Mouse (Mus musculus) gastrocnemius, postnatal 4 days (tissue): Measurements from ENCODE around the gene Snrk. TPM values are rescaled to one million over a fixed set of nuclear protein-coding genes. Genes with fewer than 3 reads are reported as not detected.
"Not testable (repeated sequence)": the region's sequence is repeated elsewhere in the genome, so short reads cannot be mapped to it uniquely, and the experiment has no call there.

Experiments
- DNase-seq, 2 experiments: peaks; one replicate each; pipeline ENCODE4 v3.0.0; 2021 to 2022; ENCODE audit warnings: low spot score in 2 of 2, mixed read lengths in 2 of 2
- total RNA-seq, 2 experiments: library from RNA; stranded (reverse); gene quantifications; 2 replicates each; pipeline ENCODE4 v1.2.3; 2021

Gene Snrk
- total RNA-seq, 2 experiments from 2014 or later = 59.3 to 60.6 TPM

- no peak for DNase-seq
Observed at GRCm38 (mm10) chr9:122138371-122139029, 21.4 kb downstream of the Snrk start.

DNA sequence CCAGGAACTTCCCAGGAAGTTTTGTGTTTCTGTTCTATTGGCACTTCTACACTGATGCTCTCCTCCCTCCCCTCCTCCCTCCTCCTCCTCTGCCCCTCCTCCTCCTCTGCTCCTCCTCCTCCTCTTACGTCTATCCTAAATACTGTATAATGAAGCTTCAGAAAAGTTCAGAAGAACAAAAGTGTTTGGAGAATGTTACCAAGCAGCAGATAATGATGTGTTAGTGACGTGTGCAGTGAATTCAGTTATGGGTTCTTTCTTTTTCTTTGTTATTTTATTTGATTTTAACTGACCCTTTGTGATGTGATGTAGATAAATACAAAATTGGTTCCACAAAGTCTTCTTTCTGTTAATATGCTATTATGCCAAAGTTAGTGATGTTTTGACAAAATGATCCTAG lies 22.2 kb downstream of the Snrk start:
- DNase-seq = no peak

DNA sequence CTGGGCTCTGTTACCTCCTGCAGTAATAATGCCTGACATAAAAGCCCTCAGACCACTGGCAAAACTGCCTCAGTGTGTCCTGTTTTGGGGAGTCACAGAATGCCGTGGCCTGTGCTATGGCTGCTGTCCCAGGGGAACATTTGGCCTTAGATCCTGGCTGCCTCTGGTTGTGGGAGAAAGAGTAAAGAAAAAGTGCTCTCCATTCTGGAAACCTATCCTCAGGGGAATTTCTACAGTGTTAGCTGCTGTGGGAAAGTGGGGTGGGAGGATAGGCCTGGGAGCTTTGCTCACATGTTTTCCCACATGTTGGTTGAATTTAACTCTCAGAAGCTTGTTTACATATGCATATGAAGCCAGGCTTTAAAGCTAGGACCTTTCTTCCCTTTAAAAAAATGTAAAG lies 26.2 kb downstream of the Snrk start:
- no peak for DNase-seq

GRCm38 (mm10) chr9:122144776-122145175 lies 27.7 kb downstream of the Snrk start:
- DNase-seq = no peak

DNA sequence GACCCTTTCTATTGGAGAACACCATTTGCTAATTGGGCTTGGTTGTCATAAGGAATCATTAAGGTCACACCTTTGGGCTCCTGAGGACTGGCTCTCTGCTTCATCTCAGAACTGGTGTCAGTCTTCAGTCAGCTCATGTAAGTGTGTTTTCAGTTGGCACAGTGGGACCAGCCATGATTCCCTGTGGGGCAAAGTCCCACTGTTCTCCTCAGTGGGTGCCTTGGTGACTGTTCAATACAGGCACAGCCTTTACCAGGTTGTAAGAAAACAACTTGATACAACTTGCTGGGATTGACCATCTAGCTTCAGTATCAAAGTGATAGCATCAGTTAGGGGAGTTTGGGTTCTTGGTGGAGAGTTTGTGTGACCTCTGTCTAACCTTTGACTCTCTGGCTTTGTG lies 28.6 kb downstream of the Snrk start:
- no peak for DNase-seq

- DNase-seq = no peak
Observed at GRCm38 (mm10) chr9:122146124-122146870, 29.2 kb downstream of the Snrk start.

DNA sequence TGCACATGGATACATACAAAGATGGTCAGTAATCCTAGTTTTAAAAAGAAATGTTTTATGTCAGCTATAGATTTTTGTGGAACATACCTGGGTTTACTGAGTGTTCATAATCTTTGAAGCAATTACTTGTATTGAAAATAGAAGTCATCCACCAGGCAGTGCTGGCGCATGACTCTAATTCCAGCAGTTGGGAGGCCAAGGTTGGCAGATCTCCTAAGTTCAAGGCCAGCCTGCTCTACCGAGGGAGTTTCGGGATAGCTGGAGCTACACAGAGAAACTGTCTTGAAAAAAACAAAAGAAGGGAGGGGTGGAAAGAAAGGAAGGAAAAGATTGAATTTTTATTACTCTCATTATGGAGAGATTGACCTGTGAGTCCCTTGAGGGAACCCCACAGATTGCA lies 31.3 kb downstream of the Snrk start:
- DNase-seq = no peak

GRCm38 (mm10) chr9:122149997-122150826 lies 33.1 kb downstream of the Snrk start:
- no peak for DNase-seq

DNA sequence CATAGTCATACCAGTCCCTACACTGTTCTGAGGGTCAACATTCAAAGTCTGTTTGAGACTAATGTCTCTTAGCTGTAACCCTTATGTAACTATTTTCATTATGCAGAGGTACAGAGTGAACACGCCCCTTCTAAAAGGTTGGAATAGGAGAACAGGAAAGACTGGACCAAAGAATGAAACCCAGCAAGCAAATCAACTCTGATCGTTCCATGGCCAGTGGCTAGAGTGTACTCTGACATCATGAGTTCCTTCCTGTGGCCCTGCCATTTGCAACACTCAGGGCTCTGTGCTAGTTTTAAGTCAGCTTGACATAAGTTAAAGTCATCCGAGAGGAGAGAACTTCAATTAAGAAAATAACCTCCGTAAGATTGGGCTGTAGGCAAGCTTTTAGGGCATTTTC lies 35.0 kb downstream of the Snrk start:
- no peak for DNase-seq

DNA sequence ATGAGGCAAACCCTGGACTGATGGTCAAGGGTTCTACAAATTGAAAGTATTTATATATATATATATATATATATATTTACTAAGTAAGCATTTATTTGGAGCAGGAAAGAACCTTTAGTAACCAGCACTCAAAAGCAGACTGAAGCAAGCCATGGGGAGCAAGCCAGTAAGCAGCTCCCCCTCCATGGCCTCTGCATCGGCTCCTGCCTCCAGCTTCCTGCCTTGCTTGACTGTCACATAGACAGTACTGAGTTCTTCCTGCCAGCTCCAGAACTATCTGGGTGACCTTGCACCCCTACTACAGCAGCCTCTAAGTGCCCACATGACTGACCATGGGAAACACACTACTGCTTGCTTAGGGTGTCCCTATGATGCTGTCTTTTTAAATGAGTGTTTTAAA lies 35.4 kb downstream of the Snrk start:
- DNase-seq = no peak

DNA sequence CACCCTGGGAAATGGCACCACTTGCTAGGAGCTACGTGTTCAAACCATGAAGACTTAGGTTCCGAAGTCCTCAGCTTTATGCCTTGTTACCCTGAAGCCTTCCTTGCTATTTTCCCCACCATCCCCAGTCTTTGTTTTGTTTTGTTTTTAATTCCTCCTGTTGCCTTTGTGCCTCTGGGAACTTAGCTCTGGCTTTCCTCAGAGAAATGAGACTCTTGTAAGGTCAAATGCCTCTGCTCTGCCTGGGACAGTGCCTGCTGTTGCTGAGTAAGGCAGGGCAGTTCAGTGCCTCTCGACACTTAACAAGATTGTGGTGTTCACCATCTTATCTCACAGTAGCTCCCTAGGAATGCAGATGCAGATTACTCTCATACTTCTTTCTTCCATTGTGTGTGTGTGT lies 36.4 kb downstream of the Snrk start:
- no peak for DNase-seq

GRCm38 (mm10) chr9:122155193-122155592 lies 38.1 kb downstream of the Snrk start:
- no peak for DNase-seq

- no peak for DNase-seq
Observed at GRCm38 (mm10) chr9:122156389-122157078, 39.5 kb downstream of the Snrk start.

- DNase-seq = no peak
Observed at GRCm38 (mm10) chr9:122157079-122157441, 40.0 kb downstream of the Snrk start.

DNA sequence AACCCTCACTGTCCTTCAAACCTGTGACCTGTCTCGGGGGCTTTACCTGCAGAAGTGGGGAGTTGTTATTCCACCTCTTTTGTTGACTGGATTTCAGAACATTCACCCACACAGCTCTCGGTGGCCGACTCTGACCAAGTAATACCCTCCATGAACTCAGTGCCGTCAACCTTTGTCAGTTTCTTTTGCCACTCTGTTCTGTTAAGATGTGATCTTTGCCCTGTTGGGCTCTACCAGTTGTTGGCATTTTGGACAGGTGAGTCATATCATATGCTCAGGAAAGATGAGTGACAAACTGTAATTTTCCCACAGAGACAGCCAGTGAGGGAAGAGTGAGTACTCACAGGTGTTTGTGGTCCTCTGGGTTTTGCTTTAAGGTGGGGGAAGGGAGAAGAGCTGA lies 47.5 kb downstream of the Snrk start:
- DNase-seq = no peak

- DNase-seq = not testable (repeated sequence)
Observed at GRCm38 (mm10) chr9:122167719-122168118, 50.7 kb downstream of the Snrk start.

DNA sequence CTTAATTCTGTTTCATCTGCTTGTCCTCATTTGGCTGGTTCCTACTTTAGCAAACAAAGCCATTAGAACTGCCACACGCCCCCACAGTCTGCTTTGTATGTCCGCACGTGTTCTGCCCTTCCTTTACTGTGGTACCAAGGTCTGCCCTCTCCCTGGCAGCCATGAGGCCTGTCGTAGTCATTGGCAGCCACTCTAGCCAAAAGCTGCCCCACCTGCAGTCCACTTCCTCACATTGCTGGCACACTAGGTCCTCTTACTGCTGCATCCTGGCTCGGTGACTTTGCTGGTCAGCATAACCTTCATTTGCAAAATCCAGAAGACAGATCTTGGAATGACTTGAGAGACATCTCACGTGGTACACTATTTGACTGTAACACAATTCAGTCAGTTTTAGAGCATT lies 52.8 kb downstream of the Snrk start:
- no peak for DNase-seq

DNA sequence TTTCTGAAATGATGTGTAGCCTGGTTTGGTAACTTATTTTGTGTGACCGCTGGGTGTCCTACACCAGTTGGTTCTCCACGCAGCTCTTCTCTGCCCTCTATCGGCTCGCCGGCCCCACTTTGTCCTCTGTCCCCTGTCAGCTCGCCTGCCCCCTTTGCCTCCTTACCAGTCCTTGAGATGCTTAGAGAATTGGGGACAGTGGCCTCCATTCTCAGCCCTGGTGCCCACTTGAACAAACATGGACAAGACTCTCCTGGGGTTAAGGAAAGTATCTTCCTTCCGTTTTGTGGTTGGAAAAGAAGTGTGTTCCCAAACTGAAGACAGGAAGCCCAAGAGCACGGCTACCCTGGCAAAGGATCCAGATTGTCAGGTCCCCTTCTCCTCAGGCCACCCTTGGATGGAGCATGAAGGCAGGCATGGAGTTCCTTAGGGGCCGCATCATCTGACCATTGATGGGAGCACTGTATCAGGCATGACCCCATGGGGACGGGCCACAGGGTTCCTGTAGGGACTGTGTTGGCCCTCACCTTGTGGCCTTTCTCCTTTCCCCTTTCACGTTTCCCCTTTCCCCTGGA lies 55.6 kb downstream of the Snrk start:
- DNase-seq = no peak

DNA sequence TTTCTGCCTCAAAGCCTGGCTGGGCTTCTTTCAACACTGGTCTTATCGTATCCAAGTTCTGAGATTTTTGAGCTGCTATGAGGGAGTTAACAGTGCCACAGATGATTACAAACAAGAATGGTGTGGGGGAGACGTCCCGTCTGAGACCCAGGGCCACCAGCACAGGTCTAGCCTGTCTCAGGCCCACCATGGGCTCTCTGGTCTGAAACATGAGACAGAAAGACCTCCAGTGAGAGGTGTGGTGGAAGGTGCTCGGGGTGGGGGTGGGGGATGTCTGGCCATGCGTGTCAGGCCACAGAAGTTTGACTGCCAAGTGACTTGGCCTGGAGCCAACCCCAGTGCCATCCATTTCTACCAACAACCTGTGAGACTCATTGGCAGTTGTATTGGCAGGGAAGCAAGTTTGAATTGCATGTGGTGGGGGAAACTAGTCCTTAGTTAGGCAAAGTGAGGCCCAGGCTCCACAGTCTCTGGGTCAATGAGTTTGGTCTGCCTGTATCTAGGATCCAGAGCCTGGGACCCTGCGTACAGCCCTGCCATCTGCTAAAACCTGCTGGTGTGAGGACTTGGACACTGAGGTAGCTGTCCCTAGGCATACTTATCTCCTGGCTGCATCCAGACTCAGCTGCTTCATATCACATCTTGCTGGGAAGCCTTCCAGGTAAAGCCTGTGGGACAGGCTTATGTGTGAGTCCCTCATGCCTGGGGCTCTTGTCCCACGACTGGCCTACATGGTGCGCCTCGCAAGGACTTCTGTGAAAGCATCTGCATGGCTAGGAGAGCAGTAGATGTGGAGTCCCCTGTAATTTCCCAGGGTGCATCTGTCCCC lies 56.6 kb downstream of the Snrk start:
- DNase-seq = no peak

DNA sequence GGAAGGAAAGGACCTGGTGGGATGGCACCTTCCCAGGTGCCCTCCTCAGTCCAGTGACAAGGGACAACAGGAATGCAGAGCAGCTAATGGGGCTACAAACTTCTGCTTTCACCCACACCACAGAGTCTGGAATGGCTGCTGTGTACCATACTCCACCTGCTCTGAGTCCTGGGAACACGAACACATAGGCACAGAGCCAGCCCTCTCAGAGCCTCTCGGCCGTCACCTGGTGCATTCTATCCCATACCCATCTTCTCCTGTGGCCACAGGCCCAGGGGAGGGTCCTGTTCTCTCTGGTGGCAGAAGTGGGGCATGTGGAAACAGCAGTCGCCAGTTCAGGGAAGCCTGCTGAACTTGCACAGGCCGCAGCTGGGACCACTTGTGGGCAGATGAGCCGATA lies 57.7 kb downstream of the Snrk start:
- DNase-seq = no peak
